Mouse (Mus musculus) forebrain, embryonic 11.5 days (tissue): Measurements from ENCODE around the gene Ncor2. TPM values are rescaled to one million over a fixed set of nuclear protein-coding genes. Genes with fewer than 3 reads are reported as not detected.

Source experiments
- ATAC-seq: fragments of 200-750 bp; cut with Nextera tagmentation; replicated peaks from 2 replicates; pipeline ENCODE4 v1.8.0; 2017; ENCODE audit warnings: moderate TSS enrichment; ENCODE audit not compliant: low FRiP score
- DNase-seq: peaks from one replicate; pipeline ENCODE4 v3.0.0-alpha.2; 2017; ENCODE audit warnings: low spot score
- H3K27ac ChIP-seq: fragments of 300-500 bp; sonication (generic); 2 replicates; pipeline ENCODE4 v1.5.1; 2014; ENCODE audit warnings: low read depth, low read length
- H3K27me3 ChIP-seq: fragments of 300-500 bp; sonication (generic); 2 replicates; pipeline ENCODE4 v1.6.1; 2014; ENCODE audit warnings: mild to moderate bottlenecking, low read length, mixed read lengths; ENCODE audit not compliant: control insufficient read depth, insufficient read depth
- H3K36me3 ChIP-seq: fragments of 300-500 bp; sonication (generic); 2 replicates; pipeline ENCODE4 v1.6.1; 2014; ENCODE audit warnings: mild to moderate bottlenecking, low read length, moderate library complexity, mixed read lengths; ENCODE audit not compliant: control insufficient read depth, insufficient read depth
- H3K4me1 ChIP-seq: fragments of 300-500 bp; sonication (generic); replicated peaks from 2 replicates; pipeline ENCODE4 v1.6.1; 2014; ENCODE audit warnings: low read length, mixed read lengths; ENCODE audit not compliant: control insufficient read depth, insufficient read depth
- H3K4me2 ChIP-seq: fragments of 300-500 bp; sonication (generic); 2 replicates; pipeline ENCODE4 v1.6.1; 2014; ENCODE audit warnings: low read depth, mild to moderate bottlenecking, low read length, moderate library complexity, mixed read lengths; ENCODE audit not compliant: severe bottlenecking
- H3K4me3 ChIP-seq: fragments of 300-500 bp; sonication (generic); 2 replicates; pipeline ENCODE4 v1.5.1; 2014; ENCODE audit warnings: low read depth, low read length
- H3K9ac ChIP-seq: fragments of 300-500 bp; sonication (generic); 2 replicates; pipeline ENCODE4 v1.6.1; 2014; ENCODE audit warnings: low read length
- H3K9me3 ChIP-seq: fragments of 300-500 bp; sonication (generic); 2 replicates; pipeline ENCODE4 v1.6.1; 2016; ENCODE audit warnings: low read length, mixed read lengths; ENCODE audit not compliant: control insufficient read depth
- WGBS: fragments of 180-500 bp; shearing (Covaris S2); extraction: QIAGEN DNeasy Blood & Tissue Kit; methylation state at CpG from one replicate; pipeline ENCODE4 v1.1.7; 2014; 5-methylcytosine and 5-hydroxymethylcytosine counted together
- polyA plus RNA-seq: library from polyadenylated mRNA; unstranded; fragments of >200 nt; fragmentation: Nextera tagmentation; extraction: Ambion mirVana; gene quantifications from 2 replicates; pipeline ENCODE4 v1.2.1, GENCODE M21; 2014

Ncor2 gene
- polyA plus RNA-seq, 1 experiment from 2014 or later, result 27.3 TPM

DNA sequence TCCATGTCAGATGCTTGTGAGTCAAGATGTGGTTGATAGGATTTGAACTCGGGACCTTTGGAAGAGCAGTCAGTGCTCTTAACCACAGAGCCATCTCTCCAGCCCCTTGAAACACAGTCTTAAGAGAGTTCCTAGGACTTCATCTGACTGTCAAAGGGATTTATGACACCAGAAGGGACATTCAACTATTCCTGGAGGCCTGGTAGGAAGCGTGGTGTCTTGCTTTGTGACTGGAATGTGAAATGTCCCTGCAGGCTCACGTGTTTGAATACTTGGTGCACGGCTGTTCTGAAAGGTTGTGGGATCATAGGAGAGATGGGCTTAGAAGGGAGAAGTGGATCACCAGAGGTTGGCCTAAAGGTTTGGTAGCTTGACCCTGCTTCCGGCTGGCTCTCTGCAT lies 192.4 kb downstream of the Ncor2 start:
- Histone ChIP-seq H3K4me3 (no peak overlapping the region), H3K4me1 (no peaks in the 10 kb centered on the region), H3K4me2 (no peak overlapping the region), H3K27ac (no peak overlapping the region), H3K36me3 (no peaks in the 10 kb centered on the region), H3K9ac (no peak overlapping the region), H3K27me3 (no peaks in the 10 kb centered on the region), H3K9me3 (no peaks in the 10 kb centered on the region; the same call in 1 of the 2 replicates)
- 88% methylated on average over 5 of the region's 5 CpGs for WGBS
- ATAC-seq (no peak), DNase-seq (no peak)

DNA sequence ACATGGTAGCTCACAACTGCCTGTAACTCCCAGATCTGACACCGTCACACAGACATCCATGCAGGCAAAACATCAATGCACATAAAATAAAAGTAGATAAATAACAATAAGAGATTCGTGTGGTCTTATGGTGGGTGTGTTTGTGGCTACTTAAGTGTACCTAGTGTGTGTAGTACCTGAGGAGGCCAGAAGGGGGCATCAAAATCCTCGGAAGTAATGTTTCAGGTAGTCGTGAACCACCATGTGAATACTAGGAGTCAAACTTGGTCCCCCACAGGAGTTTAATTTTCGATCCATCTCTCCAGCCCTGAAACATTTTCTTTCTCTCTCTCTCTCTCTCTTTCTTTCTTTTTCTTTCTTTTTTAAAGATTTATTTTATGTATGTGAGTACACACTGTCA lies 192.8 kb downstream of the Ncor2 start:
- DNase-seq, result no peak
- Histone ChIP-seq H3K9me3 (no peaks in the 10 kb centered on the region; the same call in 1 of the 2 replicates), H3K4me3 (no peak overlapping the region), H3K36me3 (no peaks in the 10 kb centered on the region), H3K27me3 (no peaks in the 10 kb centered on the region), H3K9ac (no peak overlapping the region), H3K27ac (no peak overlapping the region), H3K4me1 (no peaks in the 10 kb centered on the region), H3K4me2 (no peak overlapping the region)
- 86% methylated on average over 5 of the region's 5 CpGs for WGBS
- no peak for ATAC-seq

DNA sequence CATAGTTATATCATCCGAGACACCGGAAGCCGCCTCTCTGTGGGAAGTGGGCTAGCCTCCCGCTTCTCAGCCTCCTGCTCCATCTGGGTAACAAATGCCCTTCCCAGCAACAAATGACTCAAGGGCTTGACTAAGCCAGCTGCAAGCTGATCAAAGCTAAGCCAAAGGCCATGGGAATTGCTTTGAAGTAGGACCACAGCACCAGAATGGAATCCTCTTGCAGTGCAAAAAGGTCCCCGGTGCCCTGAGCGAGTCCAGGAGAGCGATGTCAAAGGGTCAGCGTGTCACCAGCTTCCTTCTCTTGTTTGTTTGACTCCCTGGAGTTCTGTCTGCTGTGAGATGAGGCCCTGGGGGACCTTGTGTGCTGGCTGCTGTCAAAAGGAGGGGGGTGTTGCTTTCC lies 209.2 kb downstream of the Ncor2 start:
- no peak overlapping the region for H3K9ac ChIP-seq
- no peak overlapping the region for H3K4me2 ChIP-seq
- no peaks in the 10 kb centered on the region for H3K36me3 ChIP-seq
- DNase-seq (no peak), ATAC-seq (no peak)
- no peaks in the 10 kb centered on the region for H3K27me3 ChIP-seq
- no peaks in the 10 kb centered on the region for H3K9me3 ChIP-seq
- H3K4me3 ChIP-seq, result no peak overlapping the region
- no peak overlapping the region for H3K27ac ChIP-seq
- whole genome bisulfite sequencing, result 40% methylated on average over 8 of the region's 8 CpGs
- H3K4me1 ChIP-seq, result 0 out of 2 replicates have a peak, but pooled peaks cover 3% of the 10 kb centered on the region

Other genes starting within 250 kb of the Ncor2 start
- 4.5 and 6.0 TPM in 2 replicates for gene Rflna, start 176.0 kb downstream of the Ncor2 start, polyA plus RNA-seq
- 43.7 and 45.7 TPM in 2 replicates for gene Scarb1, start 161.9 kb upstream of the Ncor2 start, polyA plus RNA-seq
- gene Gm10382, start 210.1 kb upstream of the Ncor2 start, polyA plus RNA-seq, result 0.23 and 0.65 TPM in 2 replicates
- 1,042 and 1,121 TPM in 2 replicates for gene Ubc, start 211.0 kb upstream of the Ncor2 start, polyA plus RNA-seq